Mouse (Mus musculus): Measurements from ENCODE around the gene Spp2.

GRCm38 (mm10) chr1:88361085-88361484, 45.7 kb upstream of the Spp2 start:
- TF ChIP-seq CTCF (IDR thresholded peaks at IDR 0.05; ENCODE audit: extremely low read depth, insufficient read depth, low read length) = no peak
- no peak for TF ChIP-seq POLR2A (IDR thresholded peaks at IDR 0.05; ENCODE audit: extremely low read depth, insufficient read depth, low read length)
